Mouse (Mus musculus) gastrocnemius, postnatal 10 days (tissue): ENCODE measurements around the gene Utp14b. TPM values are rescaled to one million over a fixed set of nuclear protein-coding genes. Genes with fewer than 3 reads are reported as not detected.

Experiments used
- DNase-seq: peaks from one replicate; pipeline ENCODE4 v3.0.0; 2021; ENCODE audit warnings: mixed read lengths
- total RNA-seq, 2 experiments: library from RNA; stranded (reverse); gene quantifications; 2 replicates each; pipeline ENCODE4 v1.2.3; 2021

Gene Utp14b
- total RNA-seq, 2 experiments from 2014 or later: 2.6 to 3.9 TPM

DNA sequence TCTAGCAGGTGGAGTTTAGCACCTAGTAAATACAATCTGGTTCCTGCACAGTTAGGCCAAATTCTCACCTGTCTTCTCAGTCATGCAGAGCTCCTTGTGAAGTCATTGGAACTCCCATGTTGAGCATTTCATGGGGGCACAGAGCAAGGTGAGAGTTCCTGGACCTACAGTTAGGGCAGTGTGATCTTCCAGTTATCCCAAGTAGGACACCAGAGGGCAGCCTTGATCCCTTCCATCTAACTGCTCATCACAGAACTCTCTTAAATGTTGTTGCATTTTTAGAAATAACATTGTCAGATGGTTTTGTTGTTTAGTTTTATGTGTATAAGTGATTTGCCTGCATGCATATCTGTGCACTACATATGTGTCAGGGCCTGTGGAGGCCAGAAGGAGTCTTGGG is 29.0 kb downstream of the Utp14b start:
- DNase-seq: no peak

DNA sequence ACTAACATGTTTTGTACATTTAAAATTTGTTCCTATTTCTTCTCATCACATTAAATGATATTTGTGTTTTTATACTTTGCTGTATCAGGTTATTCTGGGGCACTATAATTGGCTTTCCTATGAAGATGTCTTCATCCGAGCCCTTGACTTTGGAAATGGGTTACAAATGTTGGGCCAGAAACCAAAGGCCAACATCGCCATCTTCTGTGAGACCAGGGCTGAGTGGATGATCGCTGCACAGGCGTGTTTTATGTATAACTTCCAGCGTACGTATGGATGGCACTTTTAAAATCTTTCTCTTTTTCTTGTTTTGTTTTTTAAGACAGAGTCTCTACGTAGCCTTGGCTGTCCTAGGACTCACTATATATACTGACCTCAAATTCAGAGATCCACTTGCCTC is 30.3 kb downstream of the Utp14b start:
- DNase-seq: no peak

DNA sequence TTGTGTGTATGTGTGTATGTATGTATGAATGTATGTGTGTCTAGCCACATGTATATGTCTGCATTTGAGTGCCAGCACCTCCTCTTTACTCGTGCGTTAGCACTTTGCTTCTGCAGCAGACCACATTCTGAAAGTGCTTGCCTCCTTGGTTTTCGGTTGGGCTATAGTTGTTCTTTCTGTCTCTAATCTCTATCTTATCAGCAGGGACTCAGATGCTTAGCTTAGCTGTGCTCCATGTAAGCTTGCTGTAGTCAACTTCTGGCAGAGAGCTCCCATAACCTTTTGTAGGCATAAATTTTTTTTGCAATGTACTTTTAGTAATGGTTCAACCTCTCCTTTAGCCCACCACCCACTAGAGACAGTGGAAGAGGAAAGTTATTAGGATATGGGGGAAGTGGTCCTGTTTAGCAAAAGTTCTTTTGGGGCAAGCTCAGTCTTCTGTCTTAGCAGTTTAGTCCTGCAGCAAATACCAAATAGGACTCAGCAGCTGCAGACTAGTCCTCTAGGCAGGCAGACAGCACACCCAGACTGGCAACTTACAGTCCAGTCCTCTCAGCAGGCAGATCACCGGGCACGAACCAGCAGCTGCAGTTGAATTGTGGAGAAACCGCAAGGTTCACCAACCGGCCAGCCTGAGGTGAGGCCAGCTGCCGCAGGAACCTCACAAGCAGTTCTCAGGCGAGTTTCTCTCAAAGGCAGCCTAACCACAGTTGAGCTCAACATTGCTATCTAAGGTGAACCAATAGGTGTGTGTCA is 36.8 kb downstream of the Utp14b start:
- no peak for DNase-seq

DNA sequence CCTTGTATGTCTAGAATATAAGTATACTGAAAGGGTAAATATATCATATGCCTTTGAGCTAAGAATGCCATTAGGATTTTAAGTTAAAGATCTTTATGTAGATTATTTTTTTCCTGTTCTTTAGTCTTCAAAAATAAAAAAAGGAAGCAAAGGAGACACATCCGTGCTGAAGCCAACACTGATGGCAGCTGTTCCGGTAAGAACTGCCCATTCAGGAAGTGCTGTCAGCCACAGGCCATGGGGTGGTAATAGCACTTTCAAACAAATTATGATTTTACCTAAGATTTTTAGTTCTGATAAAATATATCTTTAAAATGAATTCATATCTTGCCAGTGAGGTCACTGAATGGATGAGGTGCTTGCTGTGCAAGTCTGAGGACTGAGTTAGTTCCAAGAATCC is 38.5 kb downstream of the Utp14b start:
- no peak for DNase-seq

DNA sequence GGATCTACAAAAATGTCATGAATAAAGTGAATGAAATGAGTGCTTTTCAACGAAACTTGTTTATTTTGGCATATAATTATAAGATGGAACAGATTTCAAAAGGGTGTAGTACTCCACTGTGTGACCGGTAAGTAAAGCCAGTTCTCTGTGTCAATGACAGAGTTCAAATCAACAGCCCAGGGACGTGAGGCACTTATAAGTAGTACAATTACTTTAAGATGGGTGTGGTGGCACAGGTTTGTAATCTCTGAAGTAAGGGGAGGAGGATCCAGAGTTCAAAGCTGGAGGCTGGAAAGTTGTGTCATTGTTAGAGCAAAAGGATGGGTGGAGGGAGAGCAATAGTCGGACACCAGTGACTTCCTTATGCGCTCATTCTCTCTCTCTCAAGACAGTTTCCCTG is 39.1 kb downstream of the Utp14b start:
- no peak for DNase-seq

DNA sequence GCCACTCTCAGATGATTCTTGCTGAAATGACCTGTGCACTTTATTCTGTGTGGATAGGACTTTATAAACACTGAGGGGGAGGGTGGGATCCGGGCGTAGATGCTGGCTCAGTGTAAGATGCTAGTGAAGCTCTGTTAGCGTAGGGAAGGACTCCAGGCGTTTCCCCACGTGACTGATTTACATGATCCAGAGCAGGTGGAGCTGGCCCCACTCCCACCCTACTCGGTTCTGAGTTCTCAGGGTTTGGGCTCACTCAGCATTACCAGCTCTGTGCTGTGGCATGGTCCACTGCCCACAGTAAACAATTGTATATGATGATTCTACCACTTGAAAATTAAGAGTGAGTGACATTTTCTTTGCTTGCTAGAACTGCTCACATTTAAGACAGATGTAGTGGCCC is 40.3 kb downstream of the Utp14b start:
- no peak for DNase-seq

DNA sequence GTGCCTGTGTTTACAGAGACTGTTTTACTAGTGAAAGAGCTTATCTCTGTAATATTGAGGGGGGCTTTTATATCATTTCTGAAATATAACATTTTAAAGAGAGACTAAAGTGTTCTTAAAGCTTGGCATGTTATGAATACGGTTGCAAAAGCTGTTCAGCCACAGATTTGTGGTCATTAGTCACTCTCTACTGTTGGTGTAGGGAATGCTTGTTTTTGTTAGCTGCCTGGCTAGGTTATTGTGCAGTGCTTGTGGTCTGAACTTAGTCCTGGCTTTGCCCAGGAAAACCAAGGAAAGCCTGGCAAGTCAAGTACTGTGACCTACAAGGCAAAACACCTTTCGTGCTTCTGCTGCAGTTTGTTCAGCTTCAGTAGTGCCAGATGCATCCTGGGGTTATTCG is 43.9 kb downstream of the Utp14b start:
- no peak for DNase-seq

DNA sequence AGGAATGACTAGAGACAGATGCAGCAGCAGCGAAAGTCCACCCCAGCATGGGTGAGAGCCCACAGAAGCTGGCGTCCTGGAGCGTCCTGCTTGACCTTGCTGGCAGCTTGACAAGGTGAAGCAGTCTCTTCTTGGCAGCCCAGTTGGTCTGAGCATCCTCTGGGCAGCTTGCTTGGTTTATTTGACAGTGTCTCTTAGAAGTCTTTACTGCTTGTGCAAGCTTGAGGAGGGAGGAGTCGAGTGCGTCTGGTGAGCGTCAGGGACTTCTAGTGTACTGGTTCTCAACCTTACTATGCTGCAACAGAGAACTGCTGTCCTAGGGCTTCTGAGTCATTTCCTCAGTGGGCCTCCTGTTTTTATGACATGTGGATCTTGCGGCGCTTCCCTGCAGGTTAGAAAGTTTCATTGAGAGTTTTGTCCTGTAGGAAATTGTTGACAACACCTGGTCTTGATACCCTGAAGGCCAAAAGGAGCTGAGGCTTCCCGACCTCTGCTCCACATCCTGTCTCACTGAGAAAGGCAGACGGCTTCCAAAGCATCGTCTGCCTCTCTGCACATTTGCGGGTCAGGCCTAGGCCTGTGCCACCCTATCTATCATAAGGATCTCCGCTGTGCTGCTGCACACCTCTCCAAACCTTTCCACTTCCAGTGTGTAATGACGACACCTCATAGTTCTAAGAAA is 44.6 kb downstream of the Utp14b start:
- DNase-seq: no peak

DNA sequence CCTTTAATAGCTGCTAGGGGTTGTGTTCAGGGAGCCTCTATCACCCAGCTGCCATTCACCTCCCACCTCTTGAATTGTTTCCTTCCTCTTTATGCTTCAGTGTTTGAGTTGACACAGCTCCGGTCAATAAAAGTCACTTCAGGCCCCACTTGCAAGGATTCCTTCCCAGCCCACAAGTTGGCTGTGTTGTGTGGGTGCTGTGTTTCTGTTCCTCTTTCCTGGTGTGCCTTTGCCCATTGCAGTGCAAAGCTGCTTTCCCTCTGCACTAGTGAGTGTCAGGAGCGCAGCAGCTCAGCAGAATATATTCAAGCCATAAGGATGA is 45.1 kb downstream of the Utp14b start:
- no peak for DNase-seq

DNA sequence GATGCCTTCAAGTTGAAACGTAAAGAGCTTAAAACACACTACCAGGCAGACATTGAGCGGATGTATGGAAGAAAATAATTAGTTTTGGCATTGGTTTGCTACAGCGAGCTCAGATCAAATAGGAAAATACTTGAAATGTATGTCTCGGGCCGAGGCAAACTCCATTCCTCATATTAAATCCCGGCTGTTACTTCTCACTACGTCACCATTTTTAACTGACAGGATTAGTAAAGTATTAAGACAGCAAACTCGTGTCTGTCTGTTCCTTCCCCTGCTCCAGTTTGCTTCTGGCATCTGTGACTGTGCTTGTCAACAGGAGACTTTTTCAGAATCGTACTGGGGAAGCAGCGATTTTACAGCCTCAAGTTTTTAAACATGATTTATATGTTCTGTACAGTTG is 48.5 kb downstream of the Utp14b start:
- DNase-seq: no peak

DNA sequence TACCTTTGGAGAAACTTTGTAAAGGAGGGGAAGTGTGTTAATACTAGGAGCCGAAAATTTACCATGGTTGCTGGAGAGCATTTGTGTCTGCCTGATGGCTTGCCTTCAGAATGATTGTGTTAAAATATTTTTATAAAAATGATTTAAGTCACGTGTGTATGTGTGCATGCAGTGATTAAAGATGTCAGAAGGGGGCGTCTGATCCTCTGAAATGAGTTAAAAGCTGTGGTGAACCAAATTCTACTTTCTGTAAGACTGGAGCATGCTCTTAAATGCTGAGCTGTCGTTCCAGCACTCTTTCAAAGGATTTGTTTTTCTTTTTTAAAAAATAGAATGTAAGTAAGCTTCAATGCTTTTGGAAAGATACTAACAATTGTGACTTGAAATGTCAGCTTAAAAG is 49.4 kb downstream of the Utp14b start:
- DNase-seq: no peak

DNA sequence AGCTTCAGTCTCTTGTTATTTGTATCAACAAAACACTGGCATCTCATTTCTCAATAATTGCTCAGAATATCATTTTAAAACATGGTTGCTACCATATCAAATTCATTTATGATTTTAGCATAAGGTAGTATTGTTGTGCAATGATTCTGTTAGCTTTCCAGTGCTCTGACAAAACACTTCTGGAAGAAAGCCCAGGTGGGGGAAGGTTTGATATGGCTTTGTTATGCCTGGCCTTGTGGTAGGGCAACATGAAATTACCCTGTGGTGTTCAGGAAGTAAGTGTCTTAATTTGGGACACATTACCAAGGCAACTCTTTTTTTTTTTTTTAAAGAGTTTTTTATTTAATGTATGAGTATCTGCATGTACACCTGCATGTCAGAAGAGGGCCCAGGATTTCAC is 52.2 kb downstream of the Utp14b start:
- DNase-seq: no peak

DNA sequence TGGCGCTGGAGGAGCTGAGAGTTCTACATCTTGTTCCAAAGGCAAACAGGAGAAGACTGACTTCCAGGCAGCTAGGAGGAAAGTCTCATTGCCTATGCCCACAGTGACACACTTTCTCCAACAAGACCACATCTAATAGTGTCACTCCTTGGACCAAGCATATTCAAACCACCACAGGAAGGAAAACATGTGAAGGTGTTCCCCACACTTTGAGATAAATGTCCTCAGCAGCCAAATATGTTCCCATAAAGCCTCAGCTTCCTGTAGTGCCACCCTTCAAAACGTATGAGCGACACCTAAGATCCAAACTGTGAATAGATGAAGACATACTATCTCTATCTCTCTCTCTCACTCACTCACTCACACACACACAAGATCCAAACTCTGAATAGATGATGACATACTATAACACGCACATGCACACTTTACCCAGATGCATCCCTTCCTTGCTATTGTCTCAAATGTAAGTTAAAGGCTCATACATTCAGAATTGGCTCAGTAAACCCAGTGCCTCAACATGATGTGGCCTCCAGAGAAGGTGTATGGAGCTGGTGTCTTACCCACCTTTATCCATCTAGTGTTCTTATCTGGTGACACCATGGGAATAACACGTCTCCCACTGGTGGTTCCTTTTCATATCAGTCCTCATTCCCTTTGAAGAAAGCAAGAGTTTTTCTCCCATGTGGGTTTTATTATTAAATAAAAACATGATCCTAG is 52.9 kb downstream of the Utp14b start:
- DNase-seq: no peak

Other genes with a start within 250 kb of the Utp14b start
- 10 to 100 TPM; 46.4 to 48.3 TPM for gene Farsb, start 169.1 kb upstream of the Utp14b start, total RNA-seq
- not detected for gene Mogat1, start 147.0 kb upstream of the Utp14b start, total RNA-seq
- gene BC035947, start 145.9 kb upstream of the Utp14b start, total RNA-seq: not detected
- gene Acsl3, start 213 bp upstream of the Utp14b start, total RNA-seq: 10 to 100 TPM; 11.3 to 14.1 TPM
- 1 to 10 TPM; 3.2 to 3.4 TPM for gene Kcne4, start 158.7 kb downstream of the Utp14b start, total RNA-seq